Mouse (Mus musculus) bone marrow, adult 2 months (tissue): Measurements from ENCODE around the gene Sh3gl3.

ENCODE experiments used
- CTCF ChIP-seq: fragments of 200-500 bp; IDR thresholded peaks from 2 replicates; pipeline ENCODE4 v1.5.1; 2011; ENCODE audit warnings: low read length, control low read depth; ENCODE audit not compliant: control insufficient read depth, insufficient read depth
- POLR2A ChIP-seq: fragments of 200-500 bp; IDR thresholded peaks from 2 replicates; pipeline ENCODE4 v1.6.1; 2011; ENCODE audit warnings: low read depth, mild to moderate bottlenecking, control low read depth, low read length, borderline replicate concordance; ENCODE audit not compliant: control insufficient read depth

DNA sequence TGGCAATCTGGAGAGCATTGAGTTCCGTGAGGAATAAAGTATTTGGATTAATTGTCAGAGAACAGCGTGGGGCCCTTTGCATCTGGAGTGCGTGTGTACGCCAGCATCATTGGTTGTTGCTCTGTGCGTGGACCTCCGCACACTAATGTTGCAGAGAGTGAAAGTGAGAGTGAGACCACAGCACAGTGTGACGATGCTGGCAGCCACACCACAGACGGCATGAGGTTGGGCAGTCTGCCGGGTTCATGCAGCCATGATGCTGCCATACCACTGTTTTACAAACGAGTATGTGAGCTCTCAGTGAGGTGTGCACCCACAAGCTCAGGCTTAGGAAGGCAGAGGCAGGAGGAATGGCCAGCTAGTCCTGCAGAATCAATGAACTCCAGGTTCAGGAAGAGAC is 120.4 kb downstream of the Sh3gl3 start:
- TF ChIP-seq CTCF (no peak), POLR2A (no peak)
